Mouse (Mus musculus): ENCODE measurements around the gene Klhl29.

GRCm38 (mm10) chr12:5101411-5102024, 274.0 kb downstream of the Klhl29 start:
- TF ChIP-seq CTCF (conservative IDR thresholded peaks at IDR 0.05; ENCODE audit: low read length): no peak
- no peak for TF ChIP-seq NANOG (IDR thresholded peaks at IDR 0.05; ENCODE audit: borderline replicate concordance, low read length)

All from E14TG2a.4 (cell line).